Mouse (Mus musculus) lung, postnatal 0 days (tissue): ENCODE data around the gene Dcaf5.

Source experiments
- CTCF ChIP-seq: IDR thresholded peaks from 2 replicates; pipeline ENCODE4 v1.5.1; 2016; ENCODE audit warnings: antibody characterized with exemption, mild to moderate bottlenecking
- EP300 ChIP-seq: IDR thresholded peaks from 2 replicates; pipeline ENCODE4 v1.6.1; 2016; ENCODE audit warnings: antibody characterized with exemption, mild to moderate bottlenecking, control low read depth

DNA sequence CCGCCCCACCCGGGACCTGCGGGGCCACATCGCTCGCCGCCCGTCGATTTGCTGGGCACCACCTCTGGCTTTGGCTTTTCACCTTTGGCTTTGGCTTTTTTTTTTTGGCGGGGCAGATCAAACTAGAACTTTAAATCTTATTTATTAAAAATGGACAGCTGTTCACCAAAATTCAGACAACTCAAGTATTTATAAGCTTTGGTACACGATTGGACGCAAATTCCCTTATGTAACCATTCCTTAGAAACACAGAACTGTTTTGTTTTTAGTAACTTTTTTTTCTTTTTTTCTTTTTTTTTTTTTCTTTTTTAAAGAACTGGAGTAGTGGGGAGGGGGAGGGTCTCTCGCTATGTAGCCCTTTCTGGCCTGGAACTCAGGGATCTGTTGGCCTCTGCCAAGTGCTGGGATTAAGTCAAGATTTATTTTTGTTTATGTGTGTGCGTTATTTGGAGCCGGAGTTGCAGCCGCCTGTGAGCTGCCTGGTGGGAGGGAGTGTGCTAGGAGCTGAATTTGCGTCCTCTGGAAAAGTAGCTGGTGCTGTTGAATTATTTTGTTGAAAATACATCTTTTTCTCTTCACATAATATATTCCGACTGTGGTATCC lies 27.4 kb upstream of the Dcaf5 start:
- TF ChIP-seq CTCF, result no peak
- TF ChIP-seq EP300, result no peak
